Mouse (Mus musculus): Measurements from ENCODE around the gene Lrrc17.

GRCm38 (mm10) chr5:21496881-21497280, 46.5 kb upstream of the Lrrc17 start:
- TF ChIP-seq CTCF (IDR thresholded peaks at IDR 0.05; ENCODE audit: low read depth, low read length) (no peak), GATA2 (IDR thresholded peaks at IDR 0.05; ENCODE audit: borderline replicate concordance, low read depth, low read length) (no peak), GATA1 (IDR thresholded peaks at IDR 0.05; ENCODE audit: borderline replicate concordance, low read length) (no peak)

All from G1E (cell line).